Mouse (Mus musculus) stomach, postnatal 0 days (tissue): ENCODE results near the gene Adipor2.

Experiments used
- CTCF ChIP-seq: IDR thresholded peaks from 2 replicates; pipeline ENCODE4 v1.5.1; 2016; ENCODE audit warnings: antibody characterized with exemption, low read depth, mild to moderate bottlenecking, moderate library complexity
- EP300 ChIP-seq: optimal IDR thresholded peaks from 2 replicates; pipeline ENCODE3; 2016; ENCODE audit warnings: antibody characterized with exemption

GRCm38 (mm10) chr6:119372237-119372636 is 45.3 kb downstream of the Adipor2 start:
- TF ChIP-seq CTCF = no peak
- TF ChIP-seq EP300 = no peak
